Mouse (Mus musculus): ENCODE data around the gene Tmem255b.

Gene Tmem255b

DNA sequence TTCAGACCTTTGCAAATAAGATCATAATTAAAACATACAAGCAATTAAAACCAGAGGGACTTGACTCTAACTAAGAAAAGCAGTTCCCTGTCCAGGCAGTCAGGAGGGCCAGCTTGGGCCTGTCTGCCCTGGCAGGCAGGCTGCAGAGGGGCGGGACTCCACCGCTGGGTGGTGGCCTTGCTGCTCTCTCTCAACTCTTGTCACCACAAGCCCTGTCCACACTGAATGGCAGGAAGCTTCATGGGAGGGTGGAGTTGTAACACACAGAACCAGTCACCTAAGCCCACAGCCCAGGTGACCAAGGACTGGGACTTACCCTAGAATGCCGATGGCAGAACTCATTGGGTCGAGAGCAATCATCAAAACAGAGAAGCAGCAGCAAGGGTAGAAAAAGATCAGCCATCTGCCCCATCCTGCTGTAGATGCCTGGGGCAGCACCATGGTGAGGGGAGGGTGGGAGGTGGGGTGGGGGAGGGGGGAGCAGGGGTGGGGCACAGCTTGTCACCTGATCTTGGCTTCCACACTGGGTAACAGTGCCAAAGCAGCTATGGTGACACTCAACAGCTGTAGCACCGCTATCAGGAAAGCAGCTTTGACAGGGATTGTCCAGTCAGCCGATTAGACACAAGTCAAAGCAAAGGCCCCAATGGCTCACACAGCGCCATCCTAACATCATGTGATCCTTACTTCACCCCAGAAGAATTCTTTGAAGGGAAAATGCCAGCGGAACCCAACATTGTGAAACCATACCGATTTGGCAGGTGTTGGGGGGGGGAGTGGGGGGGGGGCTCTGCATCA, 57.4 kb downstream of the Tmem255b start:
- peak; percentile 55 for DNase-seq (ENCODE audit: low spot score)

DNA sequence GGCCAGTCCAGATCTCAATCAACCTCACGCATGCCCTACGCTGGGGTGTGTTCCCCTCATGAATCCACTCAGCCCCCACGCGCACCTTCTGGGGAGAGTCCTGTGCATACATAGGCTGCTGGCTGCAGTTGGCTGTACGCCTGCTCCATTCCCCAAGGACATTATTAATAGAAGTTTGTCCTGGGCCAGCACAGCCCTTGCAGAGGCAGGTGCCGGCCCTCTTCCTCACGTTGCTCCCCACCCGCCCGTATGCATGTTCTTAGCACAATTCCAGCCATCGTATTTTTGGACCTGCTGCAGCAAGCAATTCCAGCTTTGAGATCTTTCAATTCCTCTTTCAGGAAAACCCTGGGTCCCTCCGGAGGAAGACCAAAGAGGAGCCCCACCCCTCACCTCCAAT, 58.0 kb downstream of the Tmem255b start:
- DNase-seq (ENCODE audit: low spot score): no peak

DNA sequence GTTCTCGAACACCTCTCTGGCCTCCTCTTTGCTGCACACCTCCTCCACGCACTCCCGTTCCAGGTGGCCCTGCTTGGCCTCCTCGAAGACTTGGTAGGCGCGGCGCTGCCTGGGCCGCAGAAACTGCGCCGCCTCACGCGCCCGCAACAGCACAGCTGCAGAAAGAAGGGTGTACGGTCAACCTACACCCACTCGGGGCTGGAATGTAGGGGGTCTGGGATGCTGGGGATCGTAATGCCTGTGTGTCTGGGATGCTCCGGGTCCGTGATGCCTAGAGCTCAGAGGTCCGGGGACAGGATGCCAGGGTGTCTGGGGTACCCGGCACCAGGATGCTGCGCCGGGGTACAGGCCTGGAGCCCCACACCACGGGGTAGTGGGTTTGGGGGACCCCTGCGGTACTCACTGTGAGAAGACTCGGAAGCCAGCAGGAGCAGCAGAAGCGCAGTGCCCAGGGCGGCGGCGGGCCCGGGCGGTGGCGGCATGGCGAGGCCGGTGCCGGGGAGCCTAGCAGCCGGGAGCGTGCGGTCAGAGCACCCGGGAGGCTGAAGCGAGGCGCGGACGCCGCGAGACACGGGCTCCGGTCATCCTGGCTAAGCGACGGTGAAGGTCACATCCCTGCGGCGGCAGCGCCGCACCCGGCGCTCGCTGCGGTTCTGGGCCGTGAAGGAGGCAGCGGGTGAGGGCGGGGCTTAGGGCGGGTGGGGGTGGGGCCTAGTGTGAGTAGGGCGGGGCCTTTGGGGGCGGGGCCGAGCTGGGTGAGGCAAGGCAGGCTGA, 59.1 kb downstream of the Tmem255b start, which contains the start of gene Gas6:
Gas6 (minus strand) TSS at position 633 of the 774 bp plus-strand sequence.
- peak; percentile 69 for DNase-seq (ENCODE audit: low spot score)

DNA sequence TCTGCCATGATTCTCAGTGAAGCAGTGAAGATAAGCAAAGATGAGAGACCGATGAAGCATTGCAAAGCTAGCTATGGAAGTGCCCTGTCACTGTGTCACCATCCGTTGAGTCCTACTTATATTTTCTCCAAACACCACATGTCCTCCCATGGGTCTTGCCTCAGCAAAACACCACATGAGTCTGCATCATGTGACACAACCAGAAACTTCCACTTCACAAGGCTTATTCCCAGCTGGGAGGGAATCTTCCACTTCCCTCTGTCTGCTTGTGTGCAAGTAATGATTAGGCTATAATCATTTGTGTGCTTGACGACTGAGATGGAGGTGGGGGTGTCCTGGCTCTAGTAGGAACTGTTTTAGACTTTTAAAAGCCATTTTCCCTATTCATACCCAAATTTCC, 66.2 kb downstream of the Tmem255b start:
- no peak for DNase-seq (ENCODE audit: low spot score)

DNA sequence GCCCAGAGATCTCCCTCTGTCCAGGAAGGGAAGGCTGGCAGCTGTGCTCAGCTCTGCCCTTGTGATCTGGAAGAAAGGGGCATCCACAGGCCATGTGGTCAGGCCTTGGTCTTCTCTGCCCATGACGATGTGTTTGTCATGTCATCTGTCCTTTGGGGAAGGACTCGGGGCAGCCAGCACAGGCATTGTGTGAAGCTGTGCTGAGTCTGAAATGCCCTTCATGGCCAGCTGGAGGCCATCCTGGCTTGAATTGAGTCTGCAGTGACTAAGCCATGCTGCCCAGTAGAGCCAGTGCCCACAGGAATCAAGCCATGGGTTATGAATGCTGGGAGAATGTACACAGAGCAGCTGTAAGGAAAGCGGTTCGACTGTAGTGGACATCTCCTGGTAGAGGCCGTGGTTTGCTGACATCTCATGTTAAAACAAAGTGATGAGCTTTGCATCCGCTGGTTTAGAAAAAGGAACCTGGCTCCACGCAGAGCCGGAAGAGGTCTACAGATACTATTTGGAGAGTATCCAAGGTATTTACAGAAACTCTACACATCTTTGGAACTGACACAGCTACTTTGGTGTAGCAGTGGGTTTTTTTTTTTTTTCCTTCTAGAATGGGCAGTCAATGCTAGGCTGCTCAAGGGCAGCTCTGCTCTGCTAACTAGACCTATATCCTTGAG, 69.1 kb downstream of the Tmem255b start:
- DNase-seq (ENCODE audit: low spot score): peak; percentile 57

DNA sequence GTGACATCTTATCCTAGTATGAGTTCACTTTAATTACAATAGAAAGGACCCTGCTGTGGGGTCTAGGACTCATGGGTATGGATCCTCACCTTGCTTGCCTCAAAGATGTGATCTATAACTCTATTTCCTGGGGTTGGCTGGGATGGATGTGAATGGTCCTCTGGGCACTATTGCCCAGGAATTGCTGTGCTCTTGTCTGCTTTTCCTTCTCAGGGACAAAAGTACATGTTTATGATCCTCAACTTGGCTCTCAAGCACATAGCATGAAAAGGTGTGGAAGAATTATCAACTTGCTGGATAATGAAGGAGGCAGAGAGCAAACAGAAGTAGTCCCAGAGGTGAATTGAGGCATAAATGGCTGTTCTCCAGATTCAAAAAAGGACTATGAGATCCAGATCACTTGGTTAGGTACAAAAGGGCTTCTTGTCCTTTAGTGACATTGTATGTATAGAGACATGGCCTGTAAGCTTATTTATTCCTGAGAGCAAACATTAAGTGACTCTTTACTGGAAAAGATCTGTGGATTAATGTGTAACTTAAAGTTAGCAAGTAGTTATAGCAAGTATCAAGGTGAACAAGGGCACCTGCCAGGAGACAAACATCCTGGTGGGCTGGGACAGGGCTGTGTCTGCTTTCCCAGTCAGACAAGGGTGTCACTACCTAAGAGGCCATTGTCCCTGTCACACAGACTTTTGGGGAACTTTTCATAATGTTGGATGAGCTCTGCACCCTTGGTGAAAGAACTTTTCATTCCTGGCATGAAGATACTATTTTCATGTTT, 70.1 kb downstream of the Tmem255b start:
- no peak for DNase-seq (ENCODE audit: low spot score)

DNA sequence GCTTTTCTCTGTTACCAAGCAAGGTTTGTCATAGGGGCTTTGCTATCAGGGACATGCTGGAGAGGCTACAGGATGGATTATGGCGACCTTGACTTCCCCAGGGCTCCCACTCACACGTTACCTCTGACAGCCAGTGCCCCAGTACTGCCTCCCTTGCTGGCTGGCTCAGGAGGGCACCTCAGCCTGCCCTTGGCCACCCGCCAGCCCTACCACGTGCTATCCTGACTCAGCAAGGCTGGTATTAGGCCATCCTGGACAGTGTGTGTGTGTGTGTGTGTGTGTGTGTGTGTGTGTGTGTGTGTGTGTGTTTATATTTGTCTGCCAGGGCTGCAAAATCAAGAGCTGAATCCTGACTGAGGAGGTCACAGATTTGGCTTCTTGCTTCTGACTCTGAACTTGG, 71.9 kb downstream of the Tmem255b start:
- peak; percentile 93 for DNase-seq (ENCODE audit: low spot score)

DNA sequence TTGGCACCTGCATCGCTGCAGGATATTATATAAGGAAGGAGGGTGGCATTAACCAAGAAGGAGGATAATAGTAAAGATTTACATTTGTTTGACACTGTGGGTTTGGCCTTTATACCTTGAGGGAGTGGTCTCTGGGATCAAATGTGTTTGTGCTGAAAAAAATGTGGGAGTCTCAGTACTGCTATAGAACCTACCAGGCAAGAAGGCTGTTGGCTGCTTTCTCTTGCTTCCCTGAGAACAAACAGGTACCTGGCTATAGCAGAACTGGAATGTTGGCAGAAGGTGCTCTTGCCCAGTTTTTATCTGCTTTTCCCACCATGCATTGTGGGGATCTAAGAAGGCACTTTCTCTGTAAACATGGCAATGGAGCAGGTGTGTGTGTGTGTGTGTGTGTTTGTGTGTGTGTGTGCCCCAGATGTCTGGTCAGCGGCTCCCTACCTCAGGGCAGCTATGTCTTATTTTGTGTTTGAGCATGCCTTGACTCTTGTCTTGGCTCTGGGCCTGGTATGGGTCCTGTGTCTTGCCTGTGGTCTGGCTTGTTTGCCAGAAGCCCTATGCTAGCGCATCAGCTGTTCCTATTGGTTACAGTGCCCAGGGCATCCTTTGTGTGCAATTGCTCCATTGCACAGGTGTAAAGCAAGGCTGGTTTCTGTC, 72.4 kb downstream of the Tmem255b start:
- DNase-seq (ENCODE audit: low spot score): no peak

DNA sequence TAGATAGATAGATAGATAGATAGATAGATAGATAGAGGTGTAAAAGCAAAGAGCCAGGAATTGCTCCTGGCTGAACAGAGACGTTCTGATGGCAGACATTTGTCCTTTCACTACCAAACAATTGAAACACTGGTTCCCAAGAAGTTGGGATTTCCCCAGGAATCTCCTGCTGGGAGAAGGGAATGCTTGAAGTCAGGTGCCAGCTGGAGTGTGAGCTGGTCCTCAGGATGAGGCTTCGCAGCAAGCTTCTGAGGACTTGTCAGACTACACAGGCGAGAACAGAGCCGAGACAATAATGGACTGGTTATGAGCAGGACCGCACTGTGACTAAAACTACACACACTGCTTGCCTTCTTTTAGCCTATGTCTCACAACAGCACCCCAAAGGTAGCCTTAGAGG, 77.0 kb downstream of the Tmem255b start:
- DNase-seq (ENCODE audit: low spot score): no peak

DNA sequence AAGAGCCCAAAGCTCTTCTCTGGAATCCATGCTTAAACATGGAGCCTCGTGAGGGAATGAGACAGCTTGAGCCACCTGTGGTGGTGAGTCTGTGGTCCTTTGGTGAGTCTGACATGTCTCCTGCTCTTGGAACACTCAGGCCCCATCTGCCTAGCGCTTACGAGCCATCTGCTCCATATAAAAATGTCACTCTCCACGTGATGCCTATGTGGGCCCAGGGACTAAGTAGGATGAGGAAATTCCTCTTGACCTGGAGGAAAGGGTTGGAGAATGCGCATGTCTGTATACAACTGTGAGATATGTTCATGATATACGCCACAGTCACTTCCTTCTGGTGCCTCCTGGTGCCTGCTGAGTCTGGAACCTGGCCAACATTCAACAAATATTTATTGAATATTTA, 77.7 kb downstream of the Tmem255b start:
- DNase-seq (ENCODE audit: low spot score): no peak

DNA sequence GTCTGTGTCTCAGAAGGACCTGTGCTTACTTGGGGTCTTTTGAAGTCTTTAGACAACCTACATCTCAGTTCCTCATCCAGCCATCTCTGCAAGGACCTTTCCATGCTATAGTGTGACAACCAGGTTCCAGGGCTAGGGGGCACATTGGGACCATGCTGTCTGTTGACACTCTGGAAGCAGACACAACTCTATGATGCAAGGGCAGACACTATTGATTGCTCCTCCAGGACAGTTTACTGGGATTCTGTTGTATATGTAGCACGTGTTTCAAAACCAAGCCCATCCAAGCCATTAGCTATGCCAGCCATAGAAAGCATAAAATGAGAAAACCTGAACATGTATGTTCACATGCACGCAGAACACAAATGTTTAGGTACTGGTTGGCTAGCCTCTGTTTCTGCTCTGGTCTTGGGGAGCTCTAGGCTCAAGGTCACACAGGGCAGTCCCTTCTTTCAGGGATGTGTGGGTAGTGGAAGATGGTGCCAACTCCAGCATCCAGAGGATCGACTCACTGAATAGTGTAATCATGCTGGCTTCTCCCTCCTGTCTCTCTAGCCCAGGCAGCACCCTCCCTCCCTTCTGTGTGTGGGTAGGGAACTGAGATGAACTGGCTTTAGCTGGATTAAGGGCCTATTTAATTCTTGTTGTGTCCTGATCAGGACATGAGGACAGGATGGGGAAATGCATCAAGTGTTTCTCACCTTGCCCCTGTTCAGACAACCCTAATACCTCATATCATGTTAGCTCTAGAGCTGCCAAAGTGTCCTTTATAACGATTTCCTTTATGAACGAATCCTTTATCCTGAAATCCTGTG, 78.8 kb downstream of the Tmem255b start:
- no peak for DNase-seq (ENCODE audit: low spot score)

DNA sequence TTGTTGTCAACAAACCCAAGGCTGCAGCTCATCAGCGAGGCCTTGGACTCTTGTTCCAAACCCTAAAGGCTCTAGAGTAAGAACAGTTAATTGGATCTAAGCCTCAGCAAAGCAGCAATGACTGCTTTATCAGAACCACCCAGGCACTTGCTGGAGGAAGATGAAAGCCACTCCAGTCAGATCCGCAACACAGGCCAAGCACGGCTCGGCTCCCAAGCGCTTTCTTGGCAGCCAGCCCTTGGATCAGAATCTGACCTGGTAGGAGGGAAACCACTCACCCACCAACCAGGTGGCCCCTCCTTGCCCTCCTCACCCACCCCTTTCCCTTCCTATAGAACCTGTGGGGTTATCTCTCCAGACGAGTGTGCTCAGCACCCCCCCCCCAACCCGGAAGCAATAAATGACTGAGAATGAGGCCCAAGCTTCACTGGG, 81.0 kb downstream of the Tmem255b start:
- peak; percentile 79 for DNase-seq (ENCODE audit: low spot score)

DNA sequence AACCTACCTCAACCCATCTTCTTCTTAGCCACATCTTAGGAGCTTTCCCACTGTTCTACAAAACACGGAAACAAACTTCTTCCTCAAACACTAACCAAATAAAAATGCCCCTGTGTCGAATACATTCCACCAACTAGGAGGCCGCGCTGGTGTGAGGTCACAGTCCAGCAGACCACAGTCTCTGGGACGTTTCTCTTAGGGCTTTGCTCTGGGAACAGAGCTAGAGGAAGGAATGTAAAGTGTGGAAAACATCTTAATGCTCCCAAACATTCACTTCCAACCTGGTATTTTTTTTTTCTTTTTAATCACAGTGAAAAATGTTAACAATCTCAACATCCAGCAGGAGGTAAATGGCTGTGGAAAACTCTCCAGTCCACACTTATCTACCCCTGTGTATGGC, 81.7 kb downstream of the Tmem255b start:
- DNase-seq (ENCODE audit: low spot score): no peak

DNA sequence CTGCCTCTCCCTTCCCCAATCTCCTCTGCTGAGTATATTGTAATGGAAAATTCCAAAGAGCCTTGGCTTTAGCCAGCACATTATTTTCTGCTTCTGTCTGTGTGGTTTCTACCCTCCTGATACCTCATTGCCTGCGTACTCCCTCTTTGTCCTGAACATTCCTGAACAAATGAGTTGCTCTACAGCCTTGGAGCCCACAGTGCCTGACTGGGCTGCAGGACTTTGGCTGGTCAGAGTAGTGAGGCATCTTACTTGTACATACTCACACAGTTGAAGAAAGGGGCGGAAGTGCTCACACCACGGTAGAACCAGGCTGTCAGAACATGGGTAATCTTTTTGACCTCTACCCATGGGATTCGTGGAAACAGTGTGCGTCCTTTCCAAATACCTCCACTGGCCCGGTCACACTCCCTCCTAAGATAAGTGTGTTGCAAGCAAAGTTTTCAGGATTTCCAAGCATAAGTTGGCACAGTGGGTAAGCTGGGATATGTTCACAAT, 82.3 kb downstream of the Tmem255b start:
- no peak for DNase-seq (ENCODE audit: low spot score)

Measured in ovary, adult 18-20 months (tissue).